Mouse (Mus musculus) MEL (cell line): ENCODE data around the gene Gtsf1. TPM values are rescaled to one million over a fixed set of nuclear protein-coding genes. Genes with fewer than 3 reads are reported as not detected.

Experiments
- DNase-seq: peaks from one replicate; pipeline ENCODE4 v3.0.0; 2011; ENCODE audit warnings: low read depth, low spot score
- H3K27ac ChIP-seq: 2 replicates; pipeline ENCODE4 v1.5.1; 2012; ENCODE audit warnings: low read depth, mild to moderate bottlenecking, control low read depth, low read length, moderate library complexity; ENCODE audit not compliant: control insufficient read depth
- H3K27me3 ChIP-seq, 2 experiments: fragments of 150-350 bp in 1 of 2; sonication (generic) in 1 of 2; 2 replicates each; pipeline ENCODE4 v1.6.1; 2012; ENCODE audit warnings: low read length in 2 of 2, mild to moderate bottlenecking in 2 of 2, improper control_type of control experiment in 1 of 2, moderate library complexity in 1 of 2; ENCODE audit not compliant: insufficient read depth in 2 of 2, control insufficient read depth in 1 of 2
- H3K36me3 ChIP-seq, 2 experiments: 2 replicates each; pipeline ENCODE4 v1.6.1; 2012 to 2014; ENCODE audit warnings: low read length in 2 of 2, improper control_type of control experiment in 1 of 2, inconsistent platforms in 1 of 2, mild to moderate bottlenecking in 1 of 2; ENCODE audit not compliant: insufficient read depth in 2 of 2, control insufficient read depth in 1 of 2
- H3K4me1 ChIP-seq, 2 experiments: fragments of 150-350 bp in 1 of 2; sonication (generic) in 1 of 2; 2 replicates each; pipeline ENCODE4 v1.6.1; 2012; ENCODE audit warnings: low read length in 2 of 2, improper control_type of control experiment in 1 of 2, mild to moderate bottlenecking in 1 of 2; ENCODE audit not compliant: insufficient read depth in 2 of 2, control insufficient read depth in 1 of 2
- H3K4me3 ChIP-seq, 2 experiments: fragments of 150-350 bp in 1 of 2; sonication (generic) in 1 of 2; 2 replicates each; pipeline ENCODE4 v1.5.1; 2012; ENCODE audit warnings: low read depth in 2 of 2, low read length in 2 of 2, mild to moderate bottlenecking in 2 of 2, moderate library complexity in 2 of 2, control low read depth in 1 of 2, improper control_type of control experiment in 1 of 2; ENCODE audit not compliant: control insufficient read depth in 1 of 2, insufficient read depth in 1 of 2
- H3K79me2 ChIP-seq: 2 replicates; pipeline ENCODE4 v1.6.1; 2012; ENCODE audit warnings: mild to moderate bottlenecking, low read length, moderate library complexity; ENCODE audit not compliant: control insufficient read depth, poor library complexity, insufficient read depth
- H3K9ac ChIP-seq: 2 replicates; pipeline ENCODE4 v1.6.1; 2012; ENCODE audit warnings: low read depth, mild to moderate bottlenecking, control low read depth, low read length, moderate library complexity; ENCODE audit not compliant: control insufficient read depth, poor library complexity, severe bottlenecking
- H3K9me3 ChIP-seq: fragments of 150-350 bp; sonication (generic); replicated peaks from 2 replicates; pipeline ENCODE4 v1.6.1; 2012; ENCODE audit warnings: mild to moderate bottlenecking, low read length, improper control_type of control experiment, moderate library complexity; ENCODE audit not compliant: insufficient read depth
- BHLHE40 ChIP-seq: IDR thresholded peaks from 2 replicates; pipeline ENCODE4 v1.6.1; 2012; ENCODE audit warnings: low read depth, mild to moderate bottlenecking, inconsistent platforms, low read length, improper control_type of control experiment, borderline replicate concordance
- CHD1 ChIP-seq: IDR thresholded peaks from 2 replicates; pipeline ENCODE4 v1.6.1; 2012; ENCODE audit warnings: low read depth, mild to moderate bottlenecking, inconsistent platforms, low read length, improper control_type of control experiment
- ETS1 ChIP-seq: IDR thresholded peaks from 2 replicates; pipeline ENCODE4 v1.6.1; 2012; ENCODE audit warnings: low read depth, mild to moderate bottlenecking, inconsistent platforms, low read length, improper control_type of control experiment, moderate library complexity
- JUND ChIP-seq: IDR thresholded peaks from 2 replicates; pipeline ENCODE4 v1.6.1; 2011; ENCODE audit warnings: low read depth, mild to moderate bottlenecking, improper control_type of control experiment, low read length
- MAFK ChIP-seq: IDR thresholded peaks from 2 replicates; pipeline ENCODE4 v1.6.1; 2011; ENCODE audit warnings: low read depth, mild to moderate bottlenecking, low read length, improper control_type of control experiment, borderline replicate concordance
- MAZ ChIP-seq: IDR thresholded peaks from 2 replicates; pipeline ENCODE4 v1.6.1; 2012; ENCODE audit warnings: low read depth, mild to moderate bottlenecking, inconsistent platforms, low read length, improper control_type of control experiment
- MYB ChIP-seq: IDR thresholded peaks from 2 replicates; pipeline ENCODE4 v1.6.1; 2011; ENCODE audit warnings: mild to moderate bottlenecking, low read depth, low read length, improper control_type of control experiment
- MYC ChIP-seq: IDR thresholded peaks from 2 replicates; pipeline ENCODE4 v1.6.1; 2011; ENCODE audit warnings: low read depth, mild to moderate bottlenecking, low read length, improper control_type of control experiment, moderate library complexity
- POLR2AphosphoS2 ChIP-seq: IDR thresholded peaks from 2 replicates; pipeline ENCODE4 v1.6.1; 2011; ENCODE audit warnings: low read length, improper control_type of control experiment
- RAD21 ChIP-seq: IDR thresholded peaks from 2 replicates; pipeline ENCODE4 v1.6.1; 2011; ENCODE audit warnings: mild to moderate bottlenecking, low read depth, low read length, improper control_type of control experiment
- RCOR1 ChIP-seq: IDR thresholded peaks from 2 replicates; pipeline ENCODE4 v1.6.1; 2012; ENCODE audit warnings: low read depth, mild to moderate bottlenecking, inconsistent platforms, low read length, improper control_type of control experiment
- SIN3A ChIP-seq: IDR thresholded peaks from 2 replicates; pipeline ENCODE4 v1.6.1; 2012; ENCODE audit warnings: low read length, improper control_type of control experiment, inconsistent platforms
- TAL1 ChIP-seq: IDR thresholded peaks from 2 replicates; pipeline ENCODE4 v1.6.1; 2012; ENCODE audit warnings: mild to moderate bottlenecking, inconsistent platforms, low read length, moderate library complexity, mixed read lengths
- TBP ChIP-seq: IDR thresholded peaks from 2 replicates; pipeline ENCODE4 v1.8.0; 2011; ENCODE audit warnings: low read depth, low read length, improper control_type of control experiment
- UBTF ChIP-seq: IDR thresholded peaks from 2 replicates; pipeline ENCODE4 v1.6.1; 2012; ENCODE audit warnings: low read depth, mild to moderate bottlenecking, inconsistent platforms, low read length, improper control_type of control experiment, moderate library complexity, borderline replicate concordance; ENCODE audit not compliant: insufficient read depth
- USF2 ChIP-seq, 2 experiments: IDR thresholded peaks; 2 replicates each; pipeline ENCODE4 v1.6.1; 2011 to 2012; ENCODE audit warnings: improper control_type of control experiment in 2 of 2, low read length in 2 of 2, borderline replicate concordance in 1 of 2, inconsistent platforms in 1 of 2, low read depth in 1 of 2, mild to moderate bottlenecking in 1 of 2; ENCODE audit not compliant: insufficient read depth in 1 of 2
- ZC3H11A ChIP-seq: IDR thresholded peaks from 2 replicates; pipeline ENCODE4 v1.6.1; 2012; ENCODE audit warnings: low read depth, mild to moderate bottlenecking, inconsistent platforms, low read length, improper control_type of control experiment
- ZKSCAN1 ChIP-seq: IDR thresholded peaks from 2 replicates; pipeline ENCODE4 v1.6.1; 2012; ENCODE audit warnings: low read depth, mild to moderate bottlenecking, inconsistent platforms, low read length, improper control_type of control experiment, moderate library complexity
- ZMIZ1 ChIP-seq: IDR thresholded peaks from 2 replicates; pipeline ENCODE4 v1.6.1; 2012; ENCODE audit warnings: low read depth, mild to moderate bottlenecking, inconsistent platforms, low read length, improper control_type of control experiment, moderate library complexity
- polyA plus RNA-seq, 2 experiments: library from polyadenylated mRNA; stranded (reverse) in 1 of 2; unstranded in 1 of 2; fragments of >175 nt in 1 of 2; fragments of >200 nt in 1 of 2; gene quantifications; 2 replicates each; pipeline versions ENCODE4 v1.2.1 to v1.2.4; 2012; ENCODE audit warnings: low replicate concordance in 2 of 2, low read depth in 1 of 2; ENCODE audit not compliant: insufficient read length in 2 of 2, insufficient read depth in 1 of 2, missing spikeins in 1 of 2
- total RNA-seq: library from RNA; depleted of rRNA; stranded (reverse); fragments of 300-350 nt; gene quantifications from 2 replicates; pipeline ENCODE4 v1.2.3, GENCODE M21; 2012

The Gtsf1 gene
- total and polyA plus RNA-seq, 3 experiments: 0.15 TPM; not detected in 2

DNA sequence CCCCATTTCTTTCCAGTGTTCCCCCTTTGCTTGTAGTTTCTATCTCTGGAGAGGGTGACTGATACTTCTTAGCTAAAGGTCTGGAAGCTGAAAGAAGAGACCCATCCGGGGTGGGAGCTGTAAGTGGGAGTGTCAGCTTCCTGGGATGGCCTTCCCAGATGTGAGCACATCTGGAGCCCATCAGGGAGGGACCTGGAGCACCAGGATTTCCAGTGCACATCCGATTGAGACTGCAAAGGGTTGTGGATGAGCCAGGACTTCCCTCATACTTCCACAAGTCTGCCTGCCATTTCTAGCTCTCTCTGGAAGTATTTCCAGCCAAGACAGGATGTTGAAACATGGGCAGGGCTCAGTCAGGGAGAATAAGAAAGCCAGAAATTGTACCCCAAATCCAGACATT is 59.1 kb downstream of the Gtsf1 start:
- TF ChIP-seq RCOR1 (no peak), RAD21 (no peak), SIN3A (no peak), ZKSCAN1 (no peak), MAFK (no peak), MYB (no peak), MAZ (no peak), TAL1 (no peak), POLR2AphosphoS2 (no peak), USF2 (IDR thresholded peaks at IDR 0.05; ENCODE audit: borderline replicate concordance in 1 of 2, insufficient read depth in 1 of 2, low read depth in 1 of 2, low read length in 2 of 2) (no peak), ZMIZ1 (no peak), MYC (no peak), ZC3H11A (no peak), JUND (no peak), CHD1 (no peak)
- TF ChIP-seq, all 39 proteins: peak for 0
- no peak for DNase-seq
- H3K4me1 ChIP-seq: peaks cover 4 to 18% of the 10 kb centered on the region in 2 experiments; a peak in 3 of 4 replicates
- H3K4me3 ChIP-seq: no peak overlapping the region
- no peaks in the 10 kb centered on the region for H3K9me3 ChIP-seq
- peaks cover 0 to 8% of the 10 kb centered on the region in 2 experiments; a peak in 2 of 4 replicates for H3K36me3 ChIP-seq
- no peak overlapping the region for H3K27ac ChIP-seq
- no peak overlapping the region for H3K9ac ChIP-seq
- H3K27me3 ChIP-seq: no peaks in the 10 kb centered on the region
- peaks cover 4% of the 10 kb centered on the region for H3K79me2 ChIP-seq

DNA sequence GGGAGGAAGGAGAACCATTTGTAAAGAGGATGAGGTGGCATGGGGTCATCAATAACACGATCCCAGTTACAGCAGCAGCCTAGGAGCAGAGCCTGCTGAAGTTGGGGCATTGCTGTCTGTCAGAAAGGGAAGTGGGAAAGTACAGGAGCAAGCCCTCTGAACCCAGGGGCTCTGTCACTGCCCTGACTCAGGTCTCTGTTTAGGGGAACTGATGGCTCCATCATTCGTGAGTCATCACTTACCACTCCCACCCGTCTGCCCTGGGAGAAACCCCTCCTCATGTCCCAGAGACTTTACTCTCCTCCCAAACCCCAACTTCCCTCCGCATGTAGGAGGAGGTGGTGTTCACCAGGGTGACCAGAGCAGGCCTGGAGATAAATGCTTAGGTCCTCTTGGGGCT is 59.8 kb downstream of the Gtsf1 start:
- Histone ChIP-seq H3K27me3 (no peaks in the 10 kb centered on the region), H3K4me3 (no peak overlapping the region), H3K36me3 (peaks cover 0 to 8% of the 10 kb centered on the region in 2 experiments; a peak in 2 of 4 replicates), H3K4me1 (peaks cover 4 to 18% of the 10 kb centered on the region in 2 experiments; a peak in 3 of 4 replicates), H3K79me2 (peaks cover 11% of the 10 kb centered on the region), H3K9ac (no peak overlapping the region), H3K9me3 (no peaks in the 10 kb centered on the region), H3K27ac (no peak overlapping the region)
- TF ChIP-seq ETS1 (no peak), BHLHE40 (no peak), TBP (no peak), ZMIZ1 (no peak), UBTF (no peak), USF2 (IDR thresholded peaks at IDR 0.05; ENCODE audit: borderline replicate concordance in 1 of 2, insufficient read depth in 1 of 2, low read depth in 1 of 2, low read length in 2 of 2) (no peak)
- peak; percentile 56 for DNase-seq
